ENCODE assay signal across 24 mouse cellular contexts in genomic region chr9:48994779-48995178, GRCm38 (mm10). TPM values are rescaled to one million over a fixed set of nuclear protein-coding genes. Genes with fewer than 3 reads are reported as not detected.
"Had no signal": no experiment of that assay in that cellular context is flagged by ENCODE, and none has a peak within 500 bp of the region (broad histone marks: within the 10 kb centered on the region; RNA-seq: fewer than 3 reads in every experiment).

No protein-coding gene starts in this region.

- H3K36me3 ChIP-seq: stomach, embryonic 15.5 days had no signal

- H3K27ac ChIP-seq: liver, embryonic 12.5 days; liver, embryonic 14.5 days; midbrain, embryonic 10.5 days; midbrain, embryonic 12.5 days; neural tube, embryonic 12.5 days; stomach, embryonic 15.5 days had no signal

- H3K4me2 ChIP-seq: liver, embryonic 12.5 days; lung, embryonic 14.5 days; midbrain, embryonic 12.5 days; neural tube, embryonic 12.5 days; stomach, embryonic 15.5 days had no signal

- H3K4me1 ChIP-seq: liver, embryonic 12.5 days; stomach, embryonic 15.5 days had no signal

- H3K9me3 ChIP-seq: liver, embryonic 12.5 days; midbrain, embryonic 10.5 days; midbrain, embryonic 12.5 days; neural tube, embryonic 12.5 days; stomach, embryonic 15.5 days had no signal

- DNase-seq: lung, adult 18-20 months; lung, embryonic 14.5 days; lung, postnatal 10 days; lung, postnatal 4 days; midbrain, embryonic 14.5 days; retina, postnatal 1 day; right cerebral cortex, adult 18-20 months; right cerebral cortex, postnatal 14 days; thymus, adult 18-20 months; thymus, postnatal 14 days; thymus, postnatal 36 days had no signal

- H3K4me3 ChIP-seq: liver, embryonic 12.5 days; midbrain, embryonic 10.5 days; midbrain, embryonic 12.5 days; myocyte; neural tube, embryonic 12.5 days; stomach, embryonic 15.5 days had no signal

- H3K9ac ChIP-seq: liver, embryonic 12.5 days; liver, embryonic 14.5 days; lung, embryonic 14.5 days; midbrain, embryonic 12.5 days; neural tube, embryonic 12.5 days; stomach, embryonic 15.5 days had no signal

- ATAC-seq: liver, embryonic 12.5 days; midbrain, embryonic 16.5 days had no signal

- H3K27me3 ChIP-seq: liver, embryonic 12.5 days; midbrain, embryonic 12.5 days; neural tube, embryonic 12.5 days; stomach, embryonic 15.5 days had no signal

RNA-seq across cellular contexts. Expression of gene Htr3b, which starts 30.0 kb away (rescaled TPM):
- total RNA-seq: megakaryocyte, adult 5-6 weeks; megakaryocyte-erythroid progenitor cell, adult 5-6 weeks; neutrophil, adult 5-6 weeks had no signal
- polyA plus RNA-seq: liver, embryonic 12.5 days; liver, embryonic 16.5 days; lung, embryonic 14.5 days; midbrain, embryonic 12.5 days; midbrain, embryonic 14.5 days; midbrain, embryonic 16.5 days; myocyte; thymus, postnatal 0 days had no signal
